Mouse (Mus musculus): ENCODE results near the gene Kcnma1.
A peak's percentile ranks its signal among the peaks of the same experiment; 100 is the strongest.

Gene Kcnma1

GRCm38 (mm10) chr14:23704303-23704702 is 310.0 kb downstream of the Kcnma1 start:
- DNase-seq (ENCODE audit: extremely low spot score, low read depth, low spot score), result no peak

GRCm38 (mm10) chr14:23696341-23696740 is 317.9 kb downstream of the Kcnma1 start:
- no peak for DNase-seq (ENCODE audit: extremely low spot score, low read depth, low spot score)

- no peak for DNase-seq (ENCODE audit: extremely low spot score, low read depth, low spot score)
These were observed 324.6 kb downstream of the Kcnma1 start for GRCm38 (mm10) chr14:23689681-23690080.

GRCm38 (mm10) chr14:23688513-23688912 is 325.8 kb downstream of the Kcnma1 start:
- no peak for DNase-seq (ENCODE audit: extremely low spot score, low read depth, low spot score)

- DNase-seq (ENCODE audit: extremely low spot score, low read depth, low spot score), result no peak
These were observed 329.7 kb downstream of the Kcnma1 start for GRCm38 (mm10) chr14:23684463-23685066.

- DNase-seq (ENCODE audit: extremely low spot score, low read depth, low spot score), result no peak
These were observed 331.5 kb downstream of the Kcnma1 start for GRCm38 (mm10) chr14:23682758-23683157.

- no peak for DNase-seq (ENCODE audit: extremely low spot score, low read depth, low spot score)
These were observed 334.9 kb downstream of the Kcnma1 start for GRCm38 (mm10) chr14:23679378-23679777.

- DNase-seq (ENCODE audit: extremely low spot score, low read depth, low spot score), result no peak
These were observed 347.9 kb downstream of the Kcnma1 start for GRCm38 (mm10) chr14:23666420-23666819.

GRCm38 (mm10) chr14:23651682-23652081 is 362.6 kb downstream of the Kcnma1 start:
- no peak for DNase-seq (ENCODE audit: extremely low spot score, low read depth, low spot score)

GRCm38 (mm10) chr14:23650126-23650525 is 364.2 kb downstream of the Kcnma1 start:
- no peak for DNase-seq (ENCODE audit: extremely low spot score, low read depth, low spot score)

- DNase-seq (ENCODE audit: extremely low spot score, low read depth, low spot score), result no peak
These were observed 368.8 kb downstream of the Kcnma1 start for GRCm38 (mm10) chr14:23645361-23646063.

GRCm38 (mm10) chr14:23643162-23643561 is 371.1 kb downstream of the Kcnma1 start:
- DNase-seq (ENCODE audit: extremely low spot score, low read depth, low spot score), result peak; percentile 20

- DNase-seq (ENCODE audit: extremely low spot score, low read depth, low spot score), result no peak
These were observed 373.6 kb downstream of the Kcnma1 start for GRCm38 (mm10) chr14:23640665-23641064.

- no peak for DNase-seq (ENCODE audit: extremely low spot score, low read depth, low spot score)
These were observed 376.1 kb downstream of the Kcnma1 start for GRCm38 (mm10) chr14:23638078-23638695.

GRCm38 (mm10) chr14:23635903-23636302 is 378.4 kb downstream of the Kcnma1 start:
- no peak for DNase-seq (ENCODE audit: extremely low spot score, low read depth, low spot score)

- no peak for DNase-seq (ENCODE audit: extremely low spot score, low read depth, low spot score)
These were observed 381.2 kb downstream of the Kcnma1 start for GRCm38 (mm10) chr14:23633011-23633595.

- no peak for DNase-seq (ENCODE audit: extremely low spot score, low read depth, low spot score)
These were observed 387.4 kb downstream of the Kcnma1 start for GRCm38 (mm10) chr14:23626925-23627324.

GRCm38 (mm10) chr14:23626114-23626513 is 388.2 kb downstream of the Kcnma1 start:
- DNase-seq (ENCODE audit: extremely low spot score, low read depth, low spot score), result no peak

- DNase-seq (ENCODE audit: extremely low spot score, low read depth, low spot score), result no peak
These were observed 388.9 kb downstream of the Kcnma1 start for GRCm38 (mm10) chr14:23625436-23625835.

GRCm38 (mm10) chr14:23624455-23624854 is 389.8 kb downstream of the Kcnma1 start:
- no peak for DNase-seq (ENCODE audit: extremely low spot score, low read depth, low spot score)

GRCm38 (mm10) chr14:23620685-23621084 is 393.6 kb downstream of the Kcnma1 start:
- no peak for DNase-seq (ENCODE audit: extremely low spot score, low read depth, low spot score)

GRCm38 (mm10) chr14:23618973-23619372 is 395.3 kb downstream of the Kcnma1 start:
- no peak for DNase-seq (ENCODE audit: extremely low spot score, low read depth, low spot score)
